Mouse (Mus musculus): ENCODE measurements around the gene Gm3488. TPM values are rescaled to one million over a fixed set of nuclear protein-coding genes. Genes with fewer than 3 reads are reported as not detected.
"Not testable (repeated sequence)": the region's sequence is repeated elsewhere in the genome, so short reads cannot be mapped to it uniquely, and the experiment has no call there.

Gene Gm3488
- polyA plus RNA-seq (2012; fragmentation: generic; extraction: Trizol) = not detected

DNA sequence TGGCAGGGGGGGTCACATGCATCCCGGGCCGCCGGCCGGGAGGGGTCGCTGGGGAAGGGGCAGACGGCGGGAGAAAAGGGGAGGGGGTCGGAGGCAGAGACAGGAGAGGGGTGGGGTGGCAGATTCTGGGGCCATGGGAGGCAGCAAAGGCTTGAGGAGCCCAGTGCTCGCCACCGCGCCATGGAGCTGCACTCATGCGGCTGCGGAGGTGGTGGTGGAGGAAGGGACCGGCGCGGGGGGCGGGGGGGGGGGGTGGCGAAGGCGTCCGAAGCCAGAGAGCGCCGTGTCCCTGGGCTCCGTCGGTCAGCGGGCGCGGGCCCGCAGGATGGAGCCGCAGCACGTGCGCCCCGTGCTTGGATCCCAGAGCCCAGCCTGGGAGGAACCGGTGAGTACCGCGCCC is at the start of gene Gm3488:
TSS of gene Gm3488 (plus strand) at position 301 of the 400 bp plus-strand sequence.
- H3K4me3 ChIP-seq; H3K36me3 ChIP-seq (ENCODE audit: control insufficient read depth, insufficient read depth); H3K4me2 ChIP-seq (ENCODE audit: low read depth); H3ac ChIP-seq (ENCODE audit: control insufficient read depth, insufficient read length); H3K27me3 ChIP-seq (ENCODE audit: control insufficient read depth, insufficient read depth, insufficient read length); H3K79me2 ChIP-seq (ENCODE audit: control insufficient read depth, insufficient read depth): not testable (repeated sequence)

DNA sequence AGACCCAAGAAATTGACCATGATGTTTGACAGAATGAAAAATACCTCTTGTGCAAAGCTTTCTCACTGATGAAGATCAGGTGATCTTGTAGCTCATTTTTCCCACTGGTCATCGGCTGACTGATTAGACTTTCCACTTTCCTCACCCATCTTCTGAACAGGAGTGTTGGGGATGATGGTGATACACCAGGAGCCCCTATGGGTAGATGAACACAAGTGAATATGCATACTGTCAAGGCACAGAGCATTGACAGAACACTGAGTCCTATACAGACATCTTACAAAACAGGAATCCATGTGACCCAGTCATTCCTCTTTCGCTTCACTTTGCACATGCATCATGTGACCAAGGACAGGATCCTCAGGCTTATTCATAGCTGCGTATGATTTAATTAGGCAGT is 46.1 kb upstream of the Gm3488 start, which contains the start of gene Gm3194:
TSS of gene Gm3194 (minus strand) at position 101 of the 400 bp plus-strand sequence.
- H3K4me3 ChIP-seq; H3K79me2 ChIP-seq (ENCODE audit: control insufficient read depth, insufficient read depth); H3K4me2 ChIP-seq (ENCODE audit: low read depth); H3ac ChIP-seq (ENCODE audit: control insufficient read depth, insufficient read length); H3K27me3 ChIP-seq (ENCODE audit: control insufficient read depth, insufficient read depth, insufficient read length); H3K36me3 ChIP-seq (ENCODE audit: control insufficient read depth, insufficient read depth): not testable (repeated sequence)

DNA sequence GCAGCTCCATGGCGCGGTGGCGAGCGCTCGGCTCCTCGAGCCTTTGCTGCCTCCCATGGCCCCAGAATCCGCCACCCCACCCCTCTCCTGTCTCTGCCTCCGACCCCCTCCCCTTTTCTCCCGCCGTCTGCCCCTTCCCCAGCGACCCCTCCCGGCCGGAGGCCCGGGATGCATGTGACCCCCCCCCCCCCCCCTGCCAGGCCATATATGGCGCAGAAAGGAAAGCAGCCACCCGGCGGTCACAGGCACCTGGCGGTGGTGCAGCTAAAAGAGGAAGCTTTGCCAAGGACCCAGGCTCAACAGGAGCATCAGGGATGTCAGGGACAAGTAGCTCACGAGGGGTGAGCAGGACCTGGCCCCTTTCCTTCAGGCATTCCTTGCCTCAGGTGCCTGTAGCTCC is 41.0 kb upstream of the Gm3488 start:
- not testable (repeated sequence) for H3K27me3 ChIP-seq (ENCODE audit: control insufficient read depth, insufficient read depth, insufficient read length); H3K79me2 ChIP-seq (ENCODE audit: control insufficient read depth, insufficient read depth); H3K36me3 ChIP-seq (ENCODE audit: control insufficient read depth, insufficient read depth); H3K4me3 ChIP-seq; H3K4me2 ChIP-seq (ENCODE audit: low read depth); H3ac ChIP-seq (ENCODE audit: control insufficient read depth, insufficient read length)

DNA sequence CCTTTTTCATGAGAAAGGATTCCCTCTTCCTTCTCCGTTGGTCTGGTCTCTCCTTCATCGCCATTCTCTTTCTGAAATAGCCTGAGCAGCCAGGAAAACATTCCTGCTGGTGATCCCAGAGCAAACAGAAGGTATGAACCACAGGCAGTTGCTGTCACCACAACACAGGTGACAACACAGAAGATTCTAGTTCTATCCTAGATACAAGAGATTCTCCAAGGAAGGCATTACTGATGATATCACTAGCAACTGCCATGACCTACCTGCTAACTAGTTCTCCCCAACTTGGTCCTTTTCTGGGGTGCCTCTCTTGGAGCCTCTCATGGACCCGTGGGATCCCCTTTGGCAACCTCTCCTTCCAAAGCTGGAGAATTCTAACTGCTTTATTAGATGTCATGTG is 23.7 kb upstream of the Gm3488 start, which contains the start of gene Gm8246:
TSS of gene Gm8246 (minus strand) at position 101 of the 400 bp plus-strand sequence.
- H3K4me3 ChIP-seq; H3K79me2 ChIP-seq (ENCODE audit: control insufficient read depth, insufficient read depth); H3K36me3 ChIP-seq (ENCODE audit: control insufficient read depth, insufficient read depth): not testable (repeated sequence)

DNA sequence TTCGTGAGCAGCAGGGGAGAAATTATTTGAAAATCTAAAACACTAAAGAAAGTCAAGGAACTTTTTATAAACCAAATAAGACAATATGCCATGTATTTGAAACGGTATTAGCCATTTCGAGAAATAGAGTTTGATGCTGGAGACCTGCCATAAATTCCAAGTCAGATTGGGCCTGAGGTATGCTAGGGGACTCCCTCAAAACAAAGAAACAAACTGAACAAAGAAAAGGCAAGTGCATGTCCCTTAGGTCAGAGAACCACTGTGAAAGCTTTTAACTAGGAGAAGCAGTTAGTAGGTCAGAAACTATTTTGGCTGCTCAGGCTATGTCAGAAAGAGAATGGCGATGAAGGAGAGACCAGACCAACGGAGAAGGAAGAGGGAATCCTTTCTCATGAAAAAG is 17.6 kb upstream of the Gm3488 start, which contains the start of gene Gm3187:
TSS of gene Gm3187 (plus strand) at position 301 of the 400 bp plus-strand sequence.
- H3K4me3 ChIP-seq; H3K27me3 ChIP-seq (ENCODE audit: control insufficient read depth, insufficient read depth, insufficient read length); H3K36me3 ChIP-seq (ENCODE audit: control insufficient read depth, insufficient read depth); H3K79me2 ChIP-seq (ENCODE audit: control insufficient read depth, insufficient read depth); H3ac ChIP-seq (ENCODE audit: control insufficient read depth, insufficient read length); H3K4me2 ChIP-seq (ENCODE audit: low read depth): not testable (repeated sequence)

More for the DNA sequence above, 23.7 kb upstream of the Gm3488 start, which contains the start of gene Gm8246:
- H3ac ChIP-seq (ENCODE audit: control insufficient read depth, insufficient read length); H3K4me2 ChIP-seq (ENCODE audit: low read depth); H3K27me3 ChIP-seq (ENCODE audit: control insufficient read depth, insufficient read depth, insufficient read length): not testable (repeated sequence)

DNA sequence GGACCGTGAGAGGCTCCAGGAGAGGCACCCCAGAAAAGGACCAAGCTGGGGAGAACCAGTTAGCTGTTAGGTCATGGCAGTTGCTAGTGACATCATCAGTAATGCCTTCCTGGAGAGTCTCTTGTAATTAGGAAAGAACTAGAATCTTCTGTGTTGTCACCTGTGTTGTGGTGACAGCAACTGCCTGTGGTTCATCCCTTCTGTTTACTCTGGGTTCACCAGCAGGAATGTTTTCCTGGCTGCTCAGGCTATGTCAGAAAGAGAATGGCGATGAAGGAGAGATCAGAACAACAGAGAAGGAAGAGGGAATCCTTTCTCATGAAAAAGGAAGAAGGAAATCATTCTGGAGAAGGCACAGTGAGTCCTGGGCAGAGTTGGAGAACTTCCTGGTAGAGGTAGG is 36.7 kb downstream of the Gm3488 start, which contains the start of gene Gm3532:
TSS of gene Gm3532 (plus strand) at position 301 of the 400 bp plus-strand sequence.
- H3K27me3 ChIP-seq (ENCODE audit: control insufficient read depth, insufficient read depth, insufficient read length); H3K4me3 ChIP-seq; H3K36me3 ChIP-seq (ENCODE audit: control insufficient read depth, insufficient read depth); H3K4me2 ChIP-seq (ENCODE audit: low read depth); H3K79me2 ChIP-seq (ENCODE audit: control insufficient read depth, insufficient read depth); H3ac ChIP-seq (ENCODE audit: control insufficient read depth, insufficient read length): not testable (repeated sequence)

Other genes with a start within 250 kb of the Gm3488 start
- gene Gm3526, start 241.1 kb upstream of the Gm3488 start, polyA plus RNA-seq (2012; fragmentation: generic; extraction: Trizol) = not detected
- not detected for gene Gm3542, start 166.7 kb upstream of the Gm3488 start, polyA plus RNA-seq (2012; fragmentation: generic; extraction: Trizol)
- not detected for gene Gm3500, start 112.6 kb upstream of the Gm3488 start, polyA plus RNA-seq (2012; fragmentation: generic; extraction: Trizol)
- gene Gm3194, start 46.2 kb upstream of the Gm3488 start, polyA plus RNA-seq (2012; fragmentation: generic; extraction: Trizol) = not detected
- not detected for gene Gm8246, start 23.8 kb upstream of the Gm3488 start, polyA plus RNA-seq (2012; fragmentation: generic; extraction: Trizol)
- gene Gm3187, start 17.5 kb upstream of the Gm3488 start, polyA plus RNA-seq (2012; fragmentation: generic; extraction: Trizol) = not detected
- not detected for gene Gm3532, start 36.8 kb downstream of the Gm3488 start, polyA plus RNA-seq (2012; fragmentation: generic; extraction: Trizol)
- gene Gm8265, start 131.4 kb downstream of the Gm3488 start, polyA plus RNA-seq (2012; fragmentation: generic; extraction: Trizol) = not detected
- not detected for gene Gm9603, start 185.8 kb downstream of the Gm3488 start, polyA plus RNA-seq (2012; fragmentation: generic; extraction: Trizol)
- gene Gm3373, start 239.9 kb downstream of the Gm3488 start, polyA plus RNA-seq (2012; fragmentation: generic; extraction: Trizol) = not detected